Mouse (Mus musculus): ENCODE data around the gene Kras. TPM values are rescaled to one million over a fixed set of nuclear protein-coding genes. Genes with fewer than 3 reads are reported as not detected.

Kras gene
- total and polyA plus RNA-seq, 2 experiments from 2014 or later: 16.8 to 34.2 TPM

GRCm38 (mm10) chr6:145291383-145292289, 41.6 kb upstream of the Kras start:
- H3K36me3 ChIP-seq (replicated peaks; ENCODE audit: control insufficient read depth, insufficient read depth, low read length): no peaks in the 10 kb centered on the region
- H3K27ac ChIP-seq (ENCODE audit: low read depth): no peak overlapping the region
- ATAC-seq (ENCODE audit: insufficient read depth, low read depth): no peak
- H3K9me3 ChIP-seq (replicated peaks; ENCODE audit: control insufficient read depth, low read length): no peaks in the 10 kb centered on the region
- H3K4me2 ChIP-seq (ENCODE audit: low read depth, low read length): peak overlapping the region; percentile 33
- WGBS: 47% methylated on average over 13 of the region's 13 CpGs
- no peaks in the 10 kb centered on the region for H3K4me1 ChIP-seq (ENCODE audit: control insufficient read depth, insufficient read depth)
- no peak for TF ChIP-seq EP300 (IDR thresholded peaks at IDR 0.05; ENCODE audit: low read depth)
- no peak for TF ChIP-seq CTCF (IDR thresholded peaks at IDR 0.05; ENCODE audit: low read depth)
- peaks cover 25% of the 10 kb centered on the region; the same call in 1 of the 2 replicates for H3K27me3 ChIP-seq (ENCODE audit: control insufficient read depth, insufficient read depth, low read length)
- no peak overlapping the region for H3K4me3 ChIP-seq (ENCODE audit: low read depth, low read length)
- DNase-seq (ENCODE audit: low spot score): no peak
- no peak overlapping the region for H3K9ac ChIP-seq (replicated peaks; ENCODE audit: low read depth, low read length)

DNA sequence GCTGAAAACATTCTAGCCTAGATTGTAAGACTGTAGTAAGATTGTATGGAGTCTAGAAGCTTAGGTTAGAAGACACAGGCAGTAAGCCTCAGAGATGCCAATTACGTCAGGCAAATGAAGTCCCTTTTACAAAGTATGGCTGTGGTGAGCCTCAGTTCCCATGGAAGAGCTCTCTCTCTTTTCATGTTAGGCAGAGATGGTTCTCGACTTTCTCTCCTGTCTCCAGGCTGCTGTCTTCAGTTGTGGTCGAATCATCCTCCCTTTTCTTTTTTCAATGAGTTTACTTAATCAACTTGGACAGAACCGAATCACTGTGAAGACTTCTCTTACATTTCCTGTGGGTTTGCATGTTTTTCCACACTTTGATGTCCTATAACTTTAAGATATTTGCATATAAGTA, 35.6 kb upstream of the Kras start:
- Histone ChIP-seq H3K27me3 (ENCODE audit: control insufficient read depth, insufficient read depth, low read length) (0 out of 2 replicates have a peak, but pooled peaks cover 3% of the 10 kb centered on the region), H3K27ac (ENCODE audit: low read depth) (no peak overlapping the region), H3K4me3 (ENCODE audit: low read depth, low read length) (no peak overlapping the region), H3K9me3 (replicated peaks; ENCODE audit: control insufficient read depth, low read length) (no peaks in the 10 kb centered on the region), H3K4me2 (ENCODE audit: low read depth, low read length) (no peak overlapping the region), H3K9ac (replicated peaks; ENCODE audit: low read depth, low read length) (no peak overlapping the region), H3K4me1 (ENCODE audit: control insufficient read depth, insufficient read depth) (no peaks in the 10 kb centered on the region), H3K36me3 (replicated peaks; ENCODE audit: control insufficient read depth, insufficient read depth, low read length) (no peaks in the 10 kb centered on the region)
- no peak for TF ChIP-seq EP300 (IDR thresholded peaks at IDR 0.05; ENCODE audit: low read depth)
- no peak for TF ChIP-seq CTCF (IDR thresholded peaks at IDR 0.05; ENCODE audit: low read depth)
- DNase-seq (ENCODE audit: low spot score) (no peak), ATAC-seq (ENCODE audit: insufficient read depth, low read depth) (no peak)
- 79% methylated on average over 4 of the region's 4 CpGs for WGBS

DNA sequence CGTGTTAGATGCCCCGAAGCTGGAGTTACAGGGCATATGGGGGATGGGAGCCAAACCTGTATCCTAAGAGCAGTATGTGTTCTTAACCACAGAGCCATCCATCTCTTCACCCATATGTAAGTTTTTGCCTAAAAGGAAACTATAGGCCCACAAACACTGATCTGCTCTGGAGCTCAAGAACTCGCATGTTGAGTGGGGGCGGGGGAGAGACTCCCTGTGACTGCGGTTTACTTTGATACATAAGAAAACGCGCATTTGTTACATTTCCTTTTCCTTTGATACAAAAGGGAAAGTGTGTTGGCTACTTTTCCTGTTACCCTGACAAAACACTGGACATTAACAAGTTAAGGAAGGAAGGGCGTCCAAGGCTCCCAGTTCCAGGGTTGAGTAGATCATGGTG, 34.2 kb upstream of the Kras start:
- no peak overlapping the region for H3K9ac ChIP-seq (replicated peaks; ENCODE audit: low read depth, low read length)
- H3K4me1 ChIP-seq (ENCODE audit: control insufficient read depth, insufficient read depth): no peaks in the 10 kb centered on the region
- H3K4me3 ChIP-seq (ENCODE audit: low read depth, low read length): no peak overlapping the region
- no peak overlapping the region for H3K4me2 ChIP-seq (ENCODE audit: low read depth, low read length)
- no peaks in the 10 kb centered on the region for H3K9me3 ChIP-seq (replicated peaks; ENCODE audit: control insufficient read depth, low read length)
- 75% methylated on average over 8 of the region's 8 CpGs for WGBS
- 0 out of 2 replicates have a peak, but pooled peaks cover 7% of the 10 kb centered on the region for H3K27me3 ChIP-seq (ENCODE audit: control insufficient read depth, insufficient read depth, low read length)
- ATAC-seq (ENCODE audit: insufficient read depth, low read depth): no peak
- H3K27ac ChIP-seq (ENCODE audit: low read depth): no peak overlapping the region
- no peak for DNase-seq (ENCODE audit: low spot score)
- no peak for TF ChIP-seq EP300 (IDR thresholded peaks at IDR 0.05; ENCODE audit: low read depth)
- no peak for TF ChIP-seq CTCF (IDR thresholded peaks at IDR 0.05; ENCODE audit: low read depth)
- H3K36me3 ChIP-seq (replicated peaks; ENCODE audit: control insufficient read depth, insufficient read depth, low read length): no peaks in the 10 kb centered on the region

DNA sequence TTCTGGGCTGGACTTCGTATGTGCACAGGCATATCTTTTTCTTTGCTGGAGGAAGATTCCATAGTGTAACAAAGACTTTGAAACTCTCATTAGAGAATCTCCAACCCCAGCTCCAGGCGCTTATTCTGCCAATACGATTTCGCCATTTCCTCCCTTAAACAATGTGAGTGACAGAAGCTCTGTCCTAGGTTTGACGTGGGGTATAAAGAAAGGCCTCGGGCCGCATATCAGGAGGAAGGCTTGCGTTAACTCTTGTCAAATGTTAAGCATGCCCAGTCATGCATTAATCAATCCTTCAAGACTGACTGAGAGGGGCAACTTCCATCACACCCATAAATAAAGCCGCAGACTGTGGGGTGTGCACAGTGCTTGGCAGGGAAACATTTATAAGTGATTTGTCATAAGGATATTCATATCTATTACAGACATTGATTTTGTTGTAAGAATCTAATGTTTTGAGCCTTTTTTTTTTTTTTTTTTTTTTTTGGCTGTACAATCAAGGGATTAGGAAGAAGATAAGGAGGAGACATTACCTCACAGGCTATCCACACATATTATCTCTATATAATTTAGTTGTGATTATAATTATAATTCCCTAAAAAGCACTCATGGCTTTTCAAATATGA, 27.2 kb upstream of the Kras start:
- ATAC-seq (ENCODE audit: insufficient read depth, low read depth): no peak
- TF ChIP-seq EP300 (IDR thresholded peaks at IDR 0.05; ENCODE audit: low read depth) (no peak), CTCF (IDR thresholded peaks at IDR 0.05; ENCODE audit: low read depth) (no peak)
- Histone ChIP-seq H3K9ac (replicated peaks; ENCODE audit: low read depth, low read length) (no peak overlapping the region), H3K4me3 (ENCODE audit: low read depth, low read length) (no peak overlapping the region), H3K4me1 (ENCODE audit: control insufficient read depth, insufficient read depth) (no peaks in the 10 kb centered on the region), H3K27me3 (ENCODE audit: control insufficient read depth, insufficient read depth, low read length) (peaks cover 29% of the 10 kb centered on the region), H3K4me2 (ENCODE audit: low read depth, low read length) (no peak overlapping the region), H3K9me3 (replicated peaks; ENCODE audit: control insufficient read depth, low read length) (no peaks in the 10 kb centered on the region), H3K27ac (ENCODE audit: low read depth) (no peak overlapping the region), H3K36me3 (replicated peaks; ENCODE audit: control insufficient read depth, insufficient read depth, low read length) (no peaks in the 10 kb centered on the region)
- no peak for DNase-seq (ENCODE audit: low spot score)
- WGBS: 60% methylated on average over 9 of the region's 9 CpGs

DNA sequence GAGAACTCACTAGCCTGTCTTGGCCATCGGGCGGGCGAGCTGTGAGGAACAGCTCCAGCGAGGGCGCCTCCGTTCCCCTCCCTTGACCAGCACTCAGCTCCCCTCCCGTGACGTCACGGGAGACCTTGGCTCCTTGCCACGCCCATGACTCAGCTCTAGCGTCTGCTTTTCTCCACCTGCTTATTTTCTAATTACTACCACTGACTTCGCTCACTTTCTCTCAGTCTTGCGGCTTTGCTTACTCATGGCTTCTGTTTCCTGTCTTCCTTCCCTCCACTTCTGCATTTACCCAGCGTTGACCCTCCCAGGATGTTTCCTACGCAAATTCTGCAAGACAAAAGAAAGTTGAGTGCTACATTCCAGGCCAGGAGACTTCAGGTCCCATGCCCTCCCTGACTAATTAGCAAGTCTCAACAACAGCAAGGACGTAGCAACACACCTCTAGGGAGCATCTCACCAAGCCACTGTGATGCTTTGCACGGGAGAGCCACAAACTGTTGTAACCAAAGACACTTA, 26.3 kb upstream of the Kras start:
- Histone ChIP-seq H3K4me1 (ENCODE audit: control insufficient read depth, insufficient read depth) (no peaks in the 10 kb centered on the region), H3K9ac (replicated peaks; ENCODE audit: low read depth, low read length) (no peak overlapping the region), H3K27me3 (ENCODE audit: control insufficient read depth, insufficient read depth, low read length) (peaks cover 34% of the 10 kb centered on the region), H3K4me3 (ENCODE audit: low read depth, low read length) (peak overlapping the region; percentile 26), H3K36me3 (replicated peaks; ENCODE audit: control insufficient read depth, insufficient read depth, low read length) (no peaks in the 10 kb centered on the region), H3K9me3 (replicated peaks; ENCODE audit: control insufficient read depth, low read length) (no peaks in the 10 kb centered on the region), H3K27ac (ENCODE audit: low read depth) (no peak overlapping the region), H3K4me2 (ENCODE audit: low read depth, low read length) (peak overlapping the region; percentile 52)
- WGBS: 2% methylated on average over 17 of the region's 17 CpGs
- TF ChIP-seq EP300 (IDR thresholded peaks at IDR 0.05; ENCODE audit: low read depth) (no peak), CTCF (IDR thresholded peaks at IDR 0.05; ENCODE audit: low read depth) (no peak)
- peak; percentile 65 for DNase-seq (ENCODE audit: low spot score)
- ATAC-seq (ENCODE audit: insufficient read depth, low read depth): peak; percentile 77

Measured in heart, postnatal 0 days (tissue).